Mouse (Mus musculus) lung, postnatal 14 days (tissue): Measurements from ENCODE around the gene Slc30a7.

ENCODE experiments used
- DNase-seq: peaks from one replicate; pipeline ENCODE4 v3.0.0; 2021

Gene Slc30a7

DNA sequence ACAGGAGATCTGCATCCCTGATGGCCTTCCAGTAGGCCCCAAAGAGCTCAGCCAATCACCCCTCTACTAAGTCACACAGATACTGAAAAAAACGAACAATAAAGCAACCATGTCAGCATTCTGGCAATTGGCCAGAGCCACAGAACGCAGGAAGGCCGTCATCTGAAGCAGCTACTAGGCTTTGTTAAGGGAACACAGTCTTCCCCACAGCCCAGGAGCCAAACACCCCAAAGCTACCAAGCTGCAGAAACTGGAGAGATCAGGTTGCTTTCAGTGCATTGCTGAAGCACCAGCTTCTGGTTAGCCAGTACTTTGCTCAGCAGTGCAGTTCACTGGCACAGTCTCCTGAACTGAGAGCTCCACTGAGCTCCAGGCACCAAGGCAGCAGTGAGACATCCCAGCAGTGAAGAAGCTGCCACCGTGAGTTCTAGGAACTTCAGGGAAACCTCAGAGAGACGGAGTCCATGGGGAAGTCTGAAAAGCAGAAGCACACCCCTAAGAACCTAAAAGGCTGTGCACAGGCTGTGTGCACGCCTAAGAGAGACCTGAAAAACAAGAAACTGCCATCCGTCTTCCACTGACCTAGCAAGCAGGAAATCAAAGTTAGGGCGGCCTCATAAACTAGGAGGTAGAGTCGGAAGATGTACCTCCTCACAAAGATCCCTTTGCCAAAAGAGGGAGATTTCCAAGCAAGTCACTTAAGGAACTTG lies 21.9 kb downstream of the Slc30a7 start:
- no peak for DNase-seq

DNA sequence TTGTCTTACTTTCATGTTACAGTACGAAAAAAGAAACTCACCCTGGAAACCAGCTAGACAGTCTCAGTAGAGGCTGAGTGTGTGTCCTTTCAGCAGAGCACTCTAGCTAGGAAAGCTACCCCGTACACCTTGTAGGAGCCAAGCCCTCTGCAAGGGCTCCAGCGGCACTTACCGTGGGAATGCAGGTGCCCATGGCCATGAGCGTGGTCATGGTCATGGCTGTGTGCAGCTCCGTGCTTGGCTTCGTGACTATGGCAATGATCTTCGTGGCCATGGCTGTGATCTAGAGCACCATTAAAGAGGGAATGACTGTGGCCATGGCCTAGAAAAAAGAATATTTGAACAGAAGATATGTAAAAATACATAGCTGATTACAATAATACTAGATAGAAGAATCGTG lies 22.6 kb downstream of the Slc30a7 start:
- no peak for DNase-seq

DNA sequence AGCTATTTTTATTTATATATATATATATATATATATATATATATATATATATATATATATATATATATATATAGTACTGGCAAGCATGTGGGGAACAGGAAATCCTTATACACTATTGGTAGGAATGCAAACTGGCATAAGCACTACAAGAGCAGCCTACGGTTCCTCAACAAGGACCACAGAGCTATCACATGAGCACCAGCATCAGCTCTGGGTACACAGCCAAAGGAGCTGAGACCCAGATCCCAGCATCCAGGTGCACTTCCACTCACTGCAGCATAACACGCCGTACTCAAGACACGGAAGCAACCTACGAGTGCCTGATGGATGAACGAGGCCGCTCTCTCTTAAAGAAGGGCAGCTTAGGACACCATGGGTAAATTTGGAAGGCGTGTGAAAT lies 24.0 kb downstream of the Slc30a7 start:
- DNase-seq = no peak

DNA sequence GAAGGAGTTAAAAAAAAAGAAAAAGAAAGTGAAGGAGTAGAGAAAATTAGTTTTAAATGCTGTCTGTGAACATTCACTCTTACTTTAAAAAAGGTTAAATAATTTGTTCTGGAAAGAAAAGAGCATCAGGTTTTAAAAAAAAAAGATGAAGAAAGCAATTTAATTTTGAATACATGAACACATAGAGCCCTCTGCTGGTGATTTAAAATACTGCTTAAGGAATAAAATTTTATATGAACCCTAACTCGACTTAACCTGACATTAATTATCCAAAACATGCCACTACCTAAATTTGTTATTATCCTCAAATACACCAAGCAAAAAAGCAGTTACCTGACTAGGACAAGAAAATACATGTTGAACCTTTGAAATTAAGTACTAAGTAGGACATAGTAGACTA lies 28.2 kb downstream of the Slc30a7 start:
- no peak for DNase-seq

DNA sequence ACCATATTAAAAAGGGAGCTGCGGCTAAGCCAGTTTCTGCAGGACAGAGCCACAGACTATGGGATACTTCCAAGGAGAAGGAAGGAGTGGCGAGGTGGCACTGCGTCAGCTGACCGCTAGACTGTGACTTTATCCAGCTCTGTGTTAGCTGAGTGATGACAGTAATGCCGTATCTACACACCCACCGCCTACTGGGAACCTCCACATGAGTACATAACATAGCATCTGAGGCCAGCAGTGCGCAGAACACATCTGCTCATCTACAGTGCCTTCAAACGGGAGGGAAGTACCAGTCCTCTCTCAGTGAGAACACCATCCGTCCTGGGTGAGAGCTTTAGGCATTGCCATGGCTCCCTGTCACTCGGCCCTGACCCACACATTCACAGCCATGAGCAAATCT lies 32.2 kb downstream of the Slc30a7 start:
- no peak for DNase-seq

DNA sequence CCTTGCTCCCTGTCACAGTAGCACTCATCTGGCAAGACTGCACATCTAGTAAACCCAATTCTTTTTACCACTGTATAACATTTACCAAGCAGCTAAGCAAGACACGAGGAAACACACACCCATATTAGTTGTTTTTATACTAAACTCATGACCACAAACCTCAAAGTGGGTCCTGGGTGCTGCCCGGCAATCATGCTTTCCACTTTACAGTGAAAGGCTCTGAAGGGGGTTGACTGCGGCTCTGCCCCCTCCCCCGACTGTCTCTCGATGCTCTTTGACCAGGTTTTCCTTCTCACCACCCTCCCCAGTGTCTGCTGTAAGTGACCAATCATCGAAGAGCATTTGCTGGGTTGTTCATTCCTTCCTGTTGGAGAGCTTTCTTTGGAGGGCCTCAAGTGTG lies 33.0 kb downstream of the Slc30a7 start:
- DNase-seq = no peak

DNA sequence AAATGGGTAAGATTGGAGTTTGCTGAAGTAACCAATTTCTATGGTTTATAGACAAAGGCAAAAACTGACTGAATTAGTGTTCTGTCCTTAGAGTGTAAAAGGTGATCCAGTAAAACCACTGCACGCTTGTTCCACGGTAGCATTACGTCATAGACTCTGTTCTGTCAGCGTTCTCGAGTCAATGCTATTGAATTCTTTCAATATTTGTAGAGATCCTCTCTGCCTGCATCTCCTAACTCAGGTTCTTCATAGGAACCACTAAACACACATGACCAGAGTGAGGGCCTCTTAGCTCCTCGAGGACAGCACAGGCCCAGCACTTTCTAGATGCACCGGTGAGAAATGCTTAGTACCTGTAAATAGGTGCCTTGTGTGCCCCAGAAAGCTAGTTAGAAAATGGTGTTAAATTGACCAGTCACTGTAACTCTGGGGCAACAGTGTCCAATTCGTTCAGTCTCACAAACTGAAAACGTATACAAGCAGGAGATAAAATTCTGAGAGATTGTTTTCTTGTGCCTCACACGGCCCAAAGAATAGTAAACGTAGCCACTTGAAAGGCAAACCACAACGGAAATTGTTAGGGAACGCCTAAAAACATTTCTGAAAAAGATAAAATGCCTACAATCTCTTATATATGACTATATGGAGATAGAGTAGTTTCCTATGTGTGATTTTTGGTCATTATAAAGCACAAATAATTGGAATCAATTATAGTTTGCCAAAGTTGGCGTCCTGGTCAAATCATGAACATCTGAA lies 35.1 kb downstream of the Slc30a7 start:
- no peak for DNase-seq

DNA sequence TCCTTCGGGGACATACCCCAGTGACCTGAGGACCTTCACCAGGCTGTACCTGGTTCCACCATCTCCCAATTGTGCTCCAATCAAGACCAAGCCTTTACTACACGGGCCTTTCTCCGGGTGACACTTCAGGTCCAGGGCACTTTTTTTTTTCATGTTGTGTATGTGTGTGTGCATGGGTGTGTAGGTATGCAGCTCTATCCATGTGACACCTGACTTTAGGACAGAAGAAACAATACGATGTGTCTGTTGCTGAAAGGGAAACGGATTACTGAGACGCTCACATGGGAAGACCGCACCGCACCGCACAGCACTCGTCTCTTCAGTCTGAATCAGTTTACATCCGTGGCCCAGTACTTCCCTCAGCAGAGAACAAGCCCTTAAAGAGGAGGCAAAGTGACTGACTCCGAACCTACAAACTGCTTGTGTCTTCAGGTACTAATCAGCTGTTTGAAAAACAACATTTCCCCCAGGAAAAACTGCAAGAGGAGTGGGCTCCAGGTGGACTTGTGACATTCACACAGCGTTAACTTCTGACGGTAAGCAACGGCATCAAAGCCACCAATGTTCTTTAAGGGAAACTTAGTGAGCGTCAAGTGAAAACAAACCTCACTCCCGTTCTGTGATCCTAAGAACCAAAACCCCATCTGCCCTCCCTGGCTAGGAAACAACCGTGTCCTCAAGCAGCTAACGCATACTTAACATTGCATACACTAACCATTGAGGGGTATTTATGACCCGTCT lies 36.0 kb downstream of the Slc30a7 start:
- DNase-seq = no peak

DNA sequence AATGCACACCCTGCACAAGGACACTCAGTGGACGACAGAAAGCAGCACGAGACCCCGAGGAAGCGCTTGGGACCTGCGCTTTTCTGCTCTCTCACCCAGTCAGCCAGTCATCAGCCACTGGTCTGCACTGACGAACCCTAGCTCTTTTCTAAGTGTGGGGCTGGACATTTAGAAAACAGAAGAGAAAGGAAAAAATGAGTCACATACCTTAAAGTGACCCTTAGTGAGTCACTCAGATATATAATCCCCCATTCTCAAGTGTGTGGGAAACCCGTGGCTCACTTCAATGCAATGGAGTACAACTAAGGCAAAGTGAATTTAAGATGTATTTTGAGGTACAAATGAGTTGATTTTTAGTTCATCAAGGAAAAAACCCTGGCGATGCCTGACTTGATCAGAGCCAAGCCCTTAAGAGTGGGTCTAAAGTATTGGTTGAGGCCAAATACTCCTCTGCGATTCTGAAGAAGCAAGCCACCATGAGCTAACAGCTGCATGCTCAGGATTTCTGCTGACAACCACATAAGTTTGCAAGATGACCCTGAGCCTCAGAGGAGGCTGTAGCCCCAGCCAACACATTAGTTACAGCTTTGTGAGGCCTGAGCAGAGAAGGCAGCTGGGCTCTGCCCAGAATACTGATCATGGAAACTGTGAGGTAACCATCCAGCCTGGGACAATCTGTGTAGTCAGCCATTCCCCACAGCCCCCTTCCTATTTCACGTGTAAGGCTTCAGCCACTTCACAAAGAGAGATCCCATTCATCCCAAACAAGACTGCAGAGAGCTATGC lies 38.3 kb downstream of the Slc30a7 start:
- peak; percentile 16 for DNase-seq

DNA sequence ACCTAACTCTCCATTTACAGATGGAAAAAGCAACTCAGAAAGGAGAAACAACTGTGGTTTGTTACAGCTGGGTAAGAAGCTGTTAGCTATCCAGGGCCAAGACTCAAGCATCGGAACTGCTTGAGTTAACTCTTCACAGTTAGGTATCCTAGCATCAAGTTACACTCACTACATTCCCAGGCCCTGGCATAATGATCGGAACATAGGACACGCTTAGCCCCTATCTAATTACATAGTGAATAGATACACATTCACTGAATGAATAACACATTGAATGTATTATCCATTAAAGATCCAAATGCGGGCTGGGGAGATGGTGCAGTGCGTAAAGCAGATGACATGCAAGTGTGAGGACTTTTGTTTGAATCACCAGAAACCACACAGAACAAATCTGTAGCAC lies 43.1 kb downstream of the Slc30a7 start:
- DNase-seq = no peak

DNA sequence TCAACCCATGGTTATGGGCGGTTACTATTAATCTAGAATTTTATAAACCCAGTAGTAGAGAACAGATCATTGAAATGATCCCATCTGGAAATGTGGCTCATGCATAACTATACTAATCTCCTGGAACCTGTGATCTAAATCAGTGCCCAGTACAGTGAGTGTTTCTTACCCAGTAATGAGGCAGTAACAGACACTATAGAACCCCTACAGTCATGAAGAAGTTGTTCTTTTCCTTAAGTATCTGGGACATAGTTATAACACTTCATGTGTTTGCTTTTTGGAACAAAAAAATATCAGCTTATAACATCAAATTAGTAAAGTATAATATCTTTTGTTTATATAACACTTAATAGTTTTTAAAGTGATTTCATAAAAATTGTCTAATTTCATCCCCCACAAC lies 43.6 kb downstream of the Slc30a7 start:
- DNase-seq = no peak

DNA sequence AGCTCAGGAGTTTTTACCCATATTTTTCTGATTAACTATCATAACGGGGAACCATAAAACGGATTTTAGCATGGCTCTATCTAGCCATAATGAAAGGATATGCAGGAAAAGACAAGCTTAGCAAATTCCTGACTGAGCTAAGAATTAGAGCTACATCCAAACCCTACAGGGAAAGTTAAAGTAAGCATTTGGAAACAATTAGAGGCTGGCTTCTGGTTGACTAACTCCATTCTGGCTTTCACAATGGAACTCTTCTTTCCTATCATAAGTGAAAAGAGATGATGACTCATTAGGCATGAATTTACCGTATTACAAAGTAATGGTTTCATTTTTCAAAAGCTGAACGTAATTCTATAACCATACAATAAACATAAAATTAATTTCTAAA lies 45.2 kb downstream of the Slc30a7 start:
- no peak for DNase-seq

DNA sequence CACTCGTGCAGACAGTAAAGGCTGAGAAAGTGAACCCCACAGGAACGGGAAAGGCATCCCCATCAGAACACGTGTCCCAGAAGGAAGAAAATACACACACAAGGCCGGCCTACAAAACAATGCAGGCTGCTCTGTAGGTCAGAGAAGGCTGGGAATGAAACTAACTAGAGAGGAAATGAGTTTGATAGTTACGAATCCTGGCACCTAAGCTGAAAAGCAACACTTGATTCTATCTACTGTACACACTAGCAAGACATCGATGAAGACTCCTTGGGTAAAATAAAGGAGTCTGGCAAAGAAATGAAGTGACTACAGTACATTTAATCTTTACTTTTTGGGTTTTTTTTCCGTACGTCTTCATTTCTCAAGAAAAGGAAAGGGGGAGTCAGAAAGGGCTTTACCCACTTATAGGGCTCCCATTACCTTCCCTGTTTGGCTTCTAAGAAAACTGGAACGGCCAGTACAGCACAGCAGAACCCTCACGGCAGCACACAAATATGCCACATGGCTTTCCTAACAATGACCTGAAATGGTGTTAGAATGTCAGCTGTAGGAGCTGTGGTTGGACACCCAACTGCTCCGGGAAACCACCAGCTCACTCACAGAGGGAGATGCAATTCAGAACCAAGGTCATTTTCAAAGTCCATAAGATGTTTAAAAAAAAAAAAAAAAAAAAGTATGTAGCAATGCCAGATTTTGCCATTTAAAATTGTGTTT lies 45.7 kb downstream of the Slc30a7 start:
- no peak for DNase-seq

DNA sequence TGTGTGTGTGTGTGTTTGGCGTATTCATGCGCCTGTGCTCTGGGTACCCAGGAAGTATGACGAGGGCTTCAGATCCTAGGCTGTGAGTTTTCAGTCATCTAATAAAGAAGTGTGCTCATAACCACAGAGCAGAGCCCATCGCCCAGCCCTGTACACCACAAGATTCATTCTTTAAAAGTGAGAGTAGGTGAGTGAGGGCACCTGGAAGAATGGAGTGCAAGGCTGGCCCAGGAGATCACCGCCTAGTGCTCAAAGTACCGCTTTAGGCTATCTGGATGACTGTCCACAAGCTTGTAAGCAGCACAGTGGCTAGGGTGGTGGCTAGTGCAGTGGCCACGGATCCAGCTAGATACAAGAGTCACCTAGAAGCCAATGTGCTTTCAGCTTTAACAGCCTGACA lies 50.0 kb downstream of the Slc30a7 start:
- no peak for DNase-seq

DNA sequence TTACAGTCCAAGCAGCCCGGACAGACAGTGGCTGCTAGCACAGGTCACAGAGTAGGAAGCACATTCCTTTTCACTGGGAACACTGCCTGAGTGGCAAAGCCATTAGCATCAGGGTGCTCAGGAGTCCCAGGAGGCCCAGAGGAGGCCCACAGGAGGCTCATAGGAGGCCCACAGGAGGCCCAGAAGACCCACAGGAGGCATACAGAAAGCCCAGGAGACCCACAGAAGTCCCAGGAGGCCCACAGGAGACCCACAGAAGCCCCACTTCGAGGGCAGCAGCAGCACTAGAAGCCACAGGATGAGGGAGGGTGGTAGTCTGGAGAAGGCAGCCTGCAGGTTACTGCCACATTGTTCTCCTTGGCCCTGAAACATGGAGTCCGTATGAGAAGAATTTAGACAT lies 54.1 kb downstream of the Slc30a7 start:
- no peak for DNase-seq

DNA sequence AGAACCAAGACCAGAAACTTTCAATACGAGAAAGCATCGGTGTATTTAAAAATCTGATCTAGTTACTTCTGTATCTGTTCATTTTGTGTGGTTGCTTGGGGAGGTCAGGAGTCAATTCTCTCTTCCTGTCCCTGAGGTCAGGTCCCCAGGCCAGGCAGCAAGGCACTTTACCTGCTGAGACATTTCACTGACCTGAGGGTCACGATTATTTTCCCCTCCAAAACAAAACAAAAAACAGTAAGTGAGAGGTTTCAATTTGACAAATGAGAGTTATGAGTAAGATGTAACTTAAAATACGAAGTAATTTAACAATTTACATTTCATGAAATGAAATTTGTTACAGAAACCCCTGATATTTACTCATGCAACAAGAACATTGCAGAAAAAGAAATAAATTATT lies 54.9 kb downstream of the Slc30a7 start:
- no peak for DNase-seq

DNA sequence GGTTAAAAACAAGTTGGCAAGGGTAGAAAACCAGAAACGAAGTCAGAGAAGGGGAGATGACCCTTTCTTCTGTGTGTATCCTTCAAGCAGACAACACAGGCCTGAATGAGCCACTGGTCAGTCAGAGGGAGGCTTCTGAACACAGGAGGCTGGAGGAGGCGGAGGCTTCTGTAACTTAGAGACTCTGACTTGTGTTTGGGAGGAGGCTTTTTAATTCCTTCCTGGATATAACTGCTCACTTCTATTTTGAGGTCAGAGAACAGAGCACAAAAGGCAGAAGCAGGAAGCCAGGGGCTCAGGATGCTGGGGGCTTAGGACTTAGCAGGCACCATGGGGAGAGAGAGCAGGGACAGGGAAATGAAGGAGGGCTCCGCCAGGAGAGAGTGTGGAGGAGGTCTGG lies 56.0 kb downstream of the Slc30a7 start:
- no peak for DNase-seq

DNA sequence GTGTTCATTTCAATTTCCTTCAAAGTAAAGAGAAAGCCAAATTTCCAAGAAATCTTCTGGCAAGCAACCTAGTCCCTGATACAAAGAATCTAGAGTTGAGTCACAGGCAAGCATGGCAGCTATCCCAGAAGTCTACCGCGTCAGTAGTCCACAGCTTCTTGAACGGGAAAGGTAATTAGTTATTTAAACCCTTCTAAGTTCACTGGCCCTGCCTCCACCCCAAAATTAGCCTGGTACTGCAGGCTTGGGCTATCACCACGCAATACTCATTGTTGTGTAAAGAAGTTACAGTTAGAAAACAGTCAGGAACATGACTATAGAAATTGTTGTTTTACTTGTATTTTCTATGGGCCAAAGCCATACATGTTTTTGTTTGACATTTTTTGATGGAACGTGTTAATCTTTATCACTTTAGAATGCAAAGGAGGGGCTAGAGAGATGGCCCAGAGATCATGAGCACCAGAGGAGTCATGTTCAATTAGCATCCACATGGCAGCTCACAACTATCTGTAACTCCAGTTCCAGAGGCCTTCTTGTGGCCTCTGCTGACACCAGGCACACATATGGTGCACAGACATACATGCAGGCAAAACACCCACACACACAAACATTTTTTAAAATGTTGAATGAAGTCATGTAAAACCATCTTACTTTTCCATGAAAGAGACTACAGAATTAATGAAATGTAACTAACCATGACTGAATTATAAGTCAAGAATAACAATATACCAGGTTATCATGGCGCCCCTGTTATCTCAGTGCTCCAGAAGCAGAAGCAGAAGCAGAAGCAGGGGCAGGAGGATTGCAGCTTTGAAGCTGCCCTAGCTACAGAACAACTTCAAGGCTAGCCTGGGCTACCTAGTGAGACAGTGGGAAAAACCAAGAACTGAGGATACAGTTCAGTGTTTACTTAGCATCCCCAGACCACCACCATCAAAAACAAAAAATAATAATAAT lies 57.0 kb downstream of the Slc30a7 start:
- DNase-seq = no peak

DNA sequence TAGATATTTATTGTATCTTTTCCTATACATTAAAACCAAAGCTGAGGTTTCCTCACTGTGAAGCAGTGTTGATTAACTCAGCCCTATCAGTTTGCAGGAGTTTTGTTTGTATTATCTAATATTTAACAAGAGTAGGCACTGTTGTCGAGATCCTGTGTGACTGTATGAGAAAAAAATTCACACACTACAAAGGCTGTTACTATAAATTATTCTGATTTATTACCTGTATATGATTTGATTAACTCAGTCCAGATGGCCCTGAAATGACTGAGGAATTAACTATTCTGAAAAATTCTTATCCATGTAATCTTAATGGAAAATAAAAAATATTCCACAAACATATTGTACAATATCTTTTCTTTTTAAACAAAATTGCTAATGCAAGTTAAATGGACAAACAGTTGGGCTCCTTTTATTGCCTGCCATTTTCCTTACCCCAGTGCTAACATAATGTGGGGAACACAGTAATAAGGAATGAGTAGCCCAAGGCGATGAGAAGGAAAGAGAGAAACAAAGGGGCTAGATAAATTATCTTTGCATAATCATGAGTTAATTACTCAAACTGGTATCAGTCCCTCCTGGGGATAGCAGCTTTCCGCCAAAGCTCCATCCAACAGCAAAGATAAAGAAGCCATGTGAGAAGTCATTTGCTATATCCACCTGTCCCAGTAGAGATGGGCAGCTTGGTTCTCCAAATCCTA lies 57.8 kb downstream of the Slc30a7 start:
- DNase-seq = no peak

DNA sequence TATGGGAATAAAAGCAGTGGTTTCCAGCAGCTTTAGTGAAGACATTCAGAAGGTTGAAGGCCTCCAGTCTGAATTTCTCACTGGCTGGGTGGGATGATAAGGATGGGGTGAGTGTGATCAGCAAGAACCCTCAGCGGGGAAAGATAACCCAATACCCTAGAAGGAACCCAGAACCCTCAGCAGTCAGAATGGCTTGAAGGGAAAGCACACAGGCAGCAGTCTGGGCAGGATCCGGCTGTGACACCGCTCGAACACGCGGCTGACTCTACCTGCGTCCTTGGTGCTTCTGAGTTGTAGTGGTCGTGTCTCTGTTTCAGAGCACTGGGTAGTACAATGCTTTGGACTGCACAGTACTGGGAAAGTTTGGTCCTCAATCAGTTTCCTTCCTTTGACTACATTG lies 60.9 kb downstream of the Slc30a7 start:
- DNase-seq = no peak

DNA sequence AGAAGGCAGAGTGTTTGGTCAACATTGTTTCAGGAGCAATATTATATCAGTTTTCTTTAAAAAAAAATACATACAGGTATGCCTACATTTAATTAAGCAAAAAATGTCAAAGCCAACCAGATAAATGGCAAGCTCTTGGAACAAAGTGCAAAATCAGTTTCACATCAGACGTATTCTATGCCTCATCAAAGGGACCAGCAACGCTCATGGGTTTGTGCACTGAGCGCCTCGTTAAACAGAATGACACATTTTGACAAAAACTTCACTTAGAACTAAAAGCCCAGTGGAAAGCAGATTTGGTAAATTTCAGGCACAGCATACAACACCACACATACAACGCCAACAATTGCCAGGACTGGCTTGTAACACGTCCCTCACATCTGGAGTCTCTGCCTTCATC lies 62.8 kb downstream of the Slc30a7 start:
- DNase-seq = no peak
